Mouse (Mus musculus): ENCODE data around the gene Krt13.

Gene Krt13

DNA sequence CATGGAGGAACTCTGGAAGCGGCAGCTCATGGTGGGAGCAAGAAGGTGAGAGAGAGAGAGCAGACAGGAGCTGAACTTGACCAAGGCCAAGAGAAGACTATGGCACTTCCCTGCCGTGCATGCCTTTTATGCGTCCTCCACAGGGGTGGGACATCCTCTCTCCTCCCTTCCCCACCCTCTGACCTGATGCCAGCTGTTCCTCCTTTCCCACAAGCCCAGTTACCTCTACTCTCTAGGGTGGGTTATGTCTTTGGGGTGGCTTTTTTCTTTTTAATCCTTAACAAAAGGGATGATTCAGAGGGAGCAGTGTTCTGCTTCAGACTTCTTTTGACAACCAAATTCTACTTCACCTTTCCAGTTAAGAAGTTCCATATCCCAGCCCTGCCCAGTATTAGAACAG is at the start of gene Krt13:
Krt13 (minus strand) TSS at position 101 of the 400 bp plus-strand sequence.
- no peak for DNase-seq (ENCODE audit: low spot score)

DNA sequence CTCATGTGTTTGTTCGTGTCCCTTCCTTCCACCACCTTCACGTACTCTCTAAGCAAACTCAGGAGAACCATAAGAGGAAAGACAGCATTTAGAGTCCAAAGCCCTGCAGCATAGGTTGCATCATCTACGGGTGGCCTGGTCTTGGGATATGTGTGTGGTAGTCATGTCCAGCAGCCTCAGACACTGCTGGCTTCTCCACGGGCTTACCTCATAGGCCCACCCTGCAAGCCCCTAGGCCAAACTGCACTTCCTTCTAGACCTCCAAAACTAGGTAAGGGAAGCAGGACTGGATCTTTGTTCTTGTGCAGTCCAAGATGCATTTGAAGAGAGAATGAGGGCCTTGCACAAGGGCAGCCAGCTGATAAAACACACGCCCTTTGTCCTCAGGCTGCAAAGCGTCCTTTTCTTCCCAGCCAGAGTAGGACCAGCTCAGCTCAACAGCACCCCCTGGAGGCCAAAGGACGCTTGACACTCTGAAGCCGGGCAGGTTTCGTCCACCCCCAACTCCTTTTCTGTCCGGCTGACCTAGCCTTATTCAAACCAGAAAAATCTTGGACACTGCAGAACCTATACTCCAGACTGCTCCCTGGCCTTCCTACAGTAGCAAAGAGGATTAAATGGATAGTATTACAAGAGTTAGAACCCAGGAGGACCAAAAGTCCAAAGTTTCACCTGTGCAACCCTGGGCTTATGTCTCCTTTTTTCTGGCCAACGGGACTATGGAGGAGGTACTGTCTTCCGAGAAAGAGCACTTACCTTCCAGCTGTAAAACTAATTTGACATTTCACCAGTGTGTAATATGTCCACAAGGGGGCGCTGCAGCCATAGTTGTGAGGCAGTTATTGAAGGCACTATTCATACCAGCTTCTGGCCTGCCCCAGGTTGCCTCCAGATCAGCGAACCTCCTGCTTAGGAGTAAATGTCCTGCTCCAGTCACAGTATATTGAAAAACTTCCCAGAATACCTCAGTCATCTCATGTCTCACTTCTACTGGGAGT is 47.7 kb upstream of the Krt13 start:
- peak; percentile 76 for DNase-seq (ENCODE audit: low spot score)

DNA sequence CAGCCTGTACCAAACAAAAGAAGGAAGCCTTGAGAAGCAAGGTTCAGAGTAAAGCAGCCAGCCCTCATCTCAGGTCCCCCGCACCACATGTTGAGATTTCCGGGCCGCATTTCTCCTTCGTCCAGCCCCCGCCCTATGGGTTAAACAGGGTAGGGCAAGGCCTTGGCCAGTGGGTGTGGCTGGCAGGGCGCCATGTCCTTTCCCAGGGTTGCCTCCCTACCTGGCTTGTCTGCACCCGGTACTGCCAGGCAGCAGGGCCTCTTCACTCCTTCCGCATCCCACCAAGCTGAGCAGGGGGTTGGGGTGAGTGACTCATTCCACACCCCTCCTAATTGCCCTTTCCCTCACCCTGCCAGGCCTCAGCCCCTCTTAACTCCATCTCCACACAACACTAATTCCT is 46.7 kb upstream of the Krt13 start:
- DNase-seq (ENCODE audit: low spot score) = peak; percentile 77

DNA sequence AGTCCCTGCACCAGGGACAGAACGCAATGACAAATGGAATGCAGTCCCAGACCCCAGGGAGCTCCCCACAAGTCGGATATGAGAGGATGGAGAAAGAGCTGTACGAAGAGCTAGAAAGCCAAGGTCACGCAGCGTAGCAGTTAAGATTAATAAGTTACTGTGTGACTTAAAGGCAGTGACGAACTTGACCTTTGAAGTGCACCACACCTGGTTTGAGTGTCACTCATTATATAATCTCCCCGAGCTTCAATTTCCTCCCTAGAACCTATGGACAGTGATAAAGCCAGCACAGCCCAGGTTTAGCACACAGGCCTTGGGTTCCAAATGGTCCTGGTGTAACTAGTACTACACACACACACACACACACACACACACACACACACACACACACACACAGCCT is 43.0 kb upstream of the Krt13 start:
- DNase-seq (ENCODE audit: low spot score) = no peak

DNA sequence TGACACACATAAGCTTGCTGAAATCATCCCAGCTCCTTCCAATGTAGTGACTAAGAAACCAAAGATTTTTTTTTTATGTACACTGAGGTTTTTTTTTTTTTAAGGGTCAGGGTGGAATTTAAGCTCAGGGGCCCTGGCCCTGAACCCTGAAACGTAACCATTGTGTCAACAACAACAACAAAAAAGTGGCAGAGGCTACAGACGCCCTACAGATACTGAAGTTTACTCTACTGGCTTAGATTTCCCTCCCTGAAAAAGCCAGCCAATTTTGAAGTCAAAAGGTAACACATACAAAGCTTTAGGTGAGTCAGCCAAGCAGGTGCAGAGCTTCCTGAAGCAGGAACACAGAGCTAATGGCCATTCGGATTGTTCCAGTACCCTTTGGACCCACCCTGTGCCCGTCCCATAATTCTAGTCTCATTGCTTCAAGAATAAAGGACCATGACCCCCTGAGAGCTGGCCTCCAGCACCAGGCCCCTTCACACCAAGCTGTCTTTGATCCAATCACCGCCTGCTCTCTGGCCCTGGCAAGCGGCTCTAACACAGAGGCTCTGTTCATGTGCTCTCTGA is 36.6 kb upstream of the Krt13 start:
- DNase-seq (ENCODE audit: low spot score) = no peak

DNA sequence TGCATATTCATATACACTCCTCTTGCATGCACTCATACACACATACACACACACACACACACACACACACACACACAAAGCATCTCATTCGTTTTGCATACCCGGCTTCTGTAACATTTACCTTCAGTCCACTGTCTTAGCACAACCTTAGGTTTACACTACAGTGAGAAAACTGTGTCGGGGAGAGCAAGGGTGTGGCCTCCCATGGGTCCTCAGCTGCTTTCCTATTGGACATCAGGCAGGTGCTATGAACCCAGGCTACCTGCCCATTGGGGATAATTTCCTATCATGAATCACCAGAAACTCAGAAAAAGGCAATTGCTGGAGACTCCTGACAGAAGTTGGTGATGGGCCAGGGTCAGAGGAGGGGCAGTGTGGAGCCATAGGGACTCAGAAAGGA is 36.0 kb upstream of the Krt13 start:
- DNase-seq (ENCODE audit: low spot score) = no peak

DNA sequence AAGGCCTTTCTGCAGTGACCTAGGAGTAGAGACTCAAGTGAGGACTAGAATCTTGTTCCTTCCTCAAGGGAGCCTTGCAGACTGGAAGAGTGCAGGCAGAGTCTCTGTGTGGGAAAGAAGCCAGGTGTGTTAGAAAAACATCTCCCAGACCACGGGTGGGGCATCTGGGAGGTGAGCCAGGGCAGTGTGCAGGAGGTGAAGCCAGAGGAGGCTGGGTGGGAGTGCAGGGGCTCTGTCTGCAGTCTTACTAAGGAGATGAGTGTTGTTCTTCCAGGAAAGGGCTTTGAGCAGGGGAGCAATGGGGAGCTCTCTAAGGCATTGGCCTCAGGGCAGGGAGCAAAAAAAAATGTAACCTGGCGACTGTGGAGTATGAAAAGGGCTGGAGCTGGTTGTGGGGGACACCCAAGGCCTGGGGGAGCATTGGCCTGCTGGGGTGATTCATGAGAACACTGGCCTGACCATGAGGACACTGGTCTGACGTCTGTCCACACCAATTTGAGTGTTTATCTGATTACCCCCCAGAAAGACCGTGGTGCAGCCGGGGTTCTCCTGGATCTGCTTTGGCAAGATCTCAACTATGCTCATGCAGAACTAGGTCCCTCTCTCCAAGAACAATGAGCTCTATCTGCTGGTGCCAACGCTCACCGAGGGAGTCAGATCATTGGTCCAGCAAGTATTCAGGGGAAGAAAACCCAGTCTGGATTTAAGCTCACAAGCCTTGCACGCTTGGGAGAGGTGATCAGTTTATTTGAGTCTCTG is 34.3 kb upstream of the Krt13 start:
- DNase-seq (ENCODE audit: low spot score) = no peak

DNA sequence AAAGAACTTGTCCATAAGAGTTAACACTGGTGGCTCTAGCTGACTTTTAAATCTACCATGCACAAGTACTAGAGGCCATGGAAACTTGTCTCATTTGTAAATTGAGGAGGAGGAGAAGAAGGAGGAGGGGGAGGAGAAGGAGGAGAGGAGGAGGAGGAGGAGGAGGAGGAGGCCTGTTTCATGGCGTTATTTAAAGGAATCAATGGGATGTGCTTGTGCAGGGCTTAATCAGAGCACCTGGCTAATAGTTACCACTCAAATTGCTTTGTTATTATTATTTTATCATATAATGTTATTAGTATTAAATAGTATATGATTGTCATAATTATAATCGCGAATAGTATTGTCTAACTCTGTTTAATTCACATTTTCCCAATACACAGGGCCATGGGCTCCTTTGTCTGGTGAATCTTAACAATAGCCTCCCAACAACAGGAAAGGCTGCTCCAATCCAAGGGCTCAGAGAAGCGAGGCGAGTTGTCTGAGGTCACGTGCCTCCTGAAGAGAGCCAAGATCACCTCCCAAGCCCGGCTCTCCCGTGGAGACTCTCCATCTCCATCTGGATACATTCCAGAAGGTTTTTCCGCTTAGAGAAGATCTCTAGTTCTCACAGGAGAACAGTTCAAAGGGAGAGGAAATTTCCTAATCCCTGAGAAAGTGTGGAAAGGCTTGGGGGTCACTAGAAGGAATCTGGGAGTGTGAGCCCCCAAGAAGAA is 27.4 kb upstream of the Krt13 start, which contains the start of gene Krt19:
Krt19 (minus strand) TSS at position 51 of the 716 bp plus-strand sequence.
- DNase-seq (ENCODE audit: low spot score) = no peak

DNA sequence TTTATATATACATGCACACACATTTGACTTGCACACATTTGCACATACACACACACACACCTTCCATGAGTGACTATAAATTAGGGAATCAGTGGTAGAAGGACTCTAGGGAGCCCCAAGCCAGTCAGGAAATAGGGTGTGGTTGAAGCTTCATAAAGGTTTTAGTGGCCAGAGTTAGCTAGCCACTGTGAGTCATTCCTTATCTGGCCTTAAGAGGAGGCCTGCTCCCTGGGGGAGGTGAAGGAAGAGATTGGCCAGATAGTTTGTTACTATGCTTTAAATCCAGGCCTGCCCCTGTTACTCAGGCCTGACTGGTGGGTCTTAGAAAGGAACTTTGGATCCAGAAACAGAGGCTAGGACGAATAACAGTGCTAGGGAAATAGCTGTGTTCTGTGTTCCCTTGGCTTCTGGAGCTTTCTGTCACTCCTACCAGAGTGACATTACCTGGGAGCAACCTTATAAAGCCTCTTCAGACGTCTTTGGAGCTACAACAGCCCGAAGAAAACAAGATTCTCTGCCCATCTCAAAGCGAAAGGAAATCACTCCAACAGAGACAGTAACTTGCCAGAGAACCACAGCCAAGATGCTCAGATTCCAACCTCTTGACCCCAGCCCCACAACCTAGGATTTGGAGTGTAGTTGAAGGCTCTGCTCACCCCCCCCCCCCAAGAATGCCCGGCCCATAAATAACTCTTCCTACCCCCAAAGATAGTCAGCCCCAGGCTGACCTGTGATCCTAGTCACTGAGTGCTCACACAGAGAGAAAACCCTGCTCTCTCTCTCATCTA is 26.4 kb upstream of the Krt13 start:
- no peak for DNase-seq (ENCODE audit: low spot score)

DNA sequence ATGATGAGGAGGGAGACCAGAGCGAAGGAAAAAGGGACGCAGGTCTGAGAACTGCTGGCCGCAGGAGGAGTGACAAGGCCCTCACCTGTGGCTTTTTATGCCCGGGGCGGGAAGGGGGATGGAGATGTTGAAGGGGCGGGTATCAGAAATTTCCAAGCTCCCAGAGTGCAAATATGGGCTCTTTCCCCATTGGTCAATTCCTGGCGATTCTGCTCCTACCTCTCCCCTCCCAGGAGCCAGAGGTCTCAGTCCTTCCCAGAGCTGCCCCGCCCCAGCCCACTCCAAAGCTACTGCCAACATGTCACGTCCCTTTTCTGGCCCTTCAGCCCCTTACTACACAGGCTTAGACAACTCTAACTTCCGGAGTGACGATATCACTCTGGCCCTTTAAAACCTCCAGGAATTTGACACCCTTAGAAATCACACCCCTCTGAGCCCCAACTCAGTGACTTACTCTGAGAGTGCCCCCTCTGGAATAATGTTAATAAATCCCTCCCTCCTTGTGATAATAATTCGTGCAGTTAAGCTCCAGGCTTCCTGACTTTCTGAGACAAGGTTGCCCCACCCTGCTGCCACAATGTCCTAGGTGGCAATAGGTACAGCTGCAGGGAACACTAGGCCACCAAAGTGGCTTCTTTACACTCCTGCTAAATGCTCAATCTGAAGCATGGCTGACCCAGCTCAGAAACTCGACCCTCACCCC is 24.6 kb upstream of the Krt13 start:
- DNase-seq (ENCODE audit: low spot score) = peak; percentile 91

DNA sequence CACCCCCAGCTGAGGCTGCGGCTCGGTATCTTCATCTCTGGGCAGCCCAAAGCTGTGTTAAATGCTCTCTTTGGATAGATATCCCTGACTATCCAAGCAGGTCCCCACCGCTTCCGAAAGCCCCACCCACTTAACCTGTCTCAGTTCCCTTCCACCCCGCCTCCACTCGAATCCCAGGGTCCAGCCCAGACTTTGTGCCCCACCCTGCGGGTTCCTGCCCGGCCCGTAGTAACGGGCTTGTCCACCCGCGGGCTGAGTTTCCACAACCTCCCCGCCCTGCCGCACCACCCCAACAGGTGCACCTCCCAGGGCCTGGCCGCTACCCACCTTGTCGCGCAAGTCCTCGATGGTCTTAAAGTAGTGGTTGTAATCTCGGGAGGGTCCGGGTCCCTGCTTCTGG is 23.7 kb upstream of the Krt13 start:
- peak; percentile 69 for DNase-seq (ENCODE audit: low spot score)

DNA sequence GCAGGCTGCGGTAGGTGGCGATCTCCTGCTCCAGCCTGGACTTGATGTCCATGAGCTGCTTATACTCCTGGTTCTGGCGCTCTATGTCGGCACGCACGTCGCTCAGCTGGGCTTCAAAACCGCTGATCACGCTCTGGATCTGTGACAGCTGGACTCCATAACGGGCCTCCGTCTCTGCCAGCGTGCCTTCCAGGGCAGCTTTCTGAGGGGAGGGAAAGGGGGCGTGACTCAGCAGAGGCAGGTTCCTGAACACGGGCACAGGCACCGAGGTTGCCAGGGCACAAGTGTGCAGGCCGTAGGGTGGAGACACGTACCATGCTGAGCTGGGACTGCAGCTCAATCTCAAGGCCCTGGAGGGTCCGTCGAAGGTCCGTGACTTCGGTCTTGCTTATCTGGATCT is 19.6 kb upstream of the Krt13 start:
- no peak for DNase-seq (ENCODE audit: low spot score)

DNA sequence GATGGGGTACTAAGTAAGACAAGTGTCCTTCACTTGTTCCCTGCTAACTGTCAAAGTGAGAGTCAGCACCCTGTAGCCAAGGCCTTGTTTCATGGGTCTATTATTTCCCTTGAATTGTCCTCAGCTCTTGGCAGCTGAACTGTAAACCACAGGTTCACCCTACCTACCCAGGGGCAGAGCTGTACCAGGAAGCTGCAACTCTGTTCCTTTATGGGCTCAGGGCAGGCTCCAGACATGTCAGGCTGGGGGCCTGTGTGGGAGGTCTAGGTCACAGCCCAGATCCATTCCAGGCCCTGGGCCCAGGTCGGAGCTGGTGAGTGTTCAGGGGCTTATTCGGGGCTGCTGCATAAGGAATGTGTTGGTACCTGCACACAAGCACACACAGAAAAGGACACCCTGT is 18.0 kb upstream of the Krt13 start:
- DNase-seq (ENCODE audit: low spot score) = no peak

DNA sequence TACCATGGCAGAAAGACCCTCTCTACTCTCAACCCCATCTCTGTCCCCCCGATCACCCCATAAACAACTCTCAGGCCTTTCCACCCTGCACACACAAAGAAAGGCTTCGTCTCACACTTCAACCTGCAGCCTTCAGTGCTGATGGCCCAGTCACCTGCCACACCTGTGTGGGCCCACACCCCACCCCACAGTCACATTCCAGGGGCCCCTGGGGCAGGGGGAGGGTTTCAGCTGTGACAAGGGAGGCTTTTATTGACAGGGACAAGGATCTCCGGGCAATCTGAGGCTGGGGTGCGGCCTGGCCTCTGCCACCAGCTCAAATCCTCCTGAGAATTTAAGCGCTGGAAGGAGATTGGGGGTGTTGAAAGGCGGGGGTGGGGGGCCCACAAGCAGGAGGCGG is 17.4 kb upstream of the Krt13 start:
- DNase-seq (ENCODE audit: low spot score) = no peak

DNA sequence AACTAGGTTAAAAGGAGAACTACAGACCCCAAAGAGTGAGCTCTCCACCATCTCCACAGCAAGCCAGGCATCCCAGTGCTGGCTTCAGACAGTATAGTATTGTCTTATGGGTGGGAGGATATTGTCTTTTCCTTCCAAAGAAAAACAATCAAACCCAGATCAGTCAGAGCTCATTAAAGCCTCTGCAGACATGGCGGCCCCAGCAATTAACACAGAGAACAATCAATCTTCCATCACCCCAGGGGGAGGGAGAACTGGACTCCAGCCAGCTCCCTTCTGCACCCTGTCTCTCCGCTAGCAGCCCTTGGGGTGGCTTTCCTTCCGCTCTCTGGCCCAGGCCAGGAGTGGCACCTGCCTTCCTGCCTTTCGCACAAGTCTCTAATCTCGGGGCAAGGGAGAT is 16.3 kb upstream of the Krt13 start:
- DNase-seq (ENCODE audit: low spot score) = no peak

DNA sequence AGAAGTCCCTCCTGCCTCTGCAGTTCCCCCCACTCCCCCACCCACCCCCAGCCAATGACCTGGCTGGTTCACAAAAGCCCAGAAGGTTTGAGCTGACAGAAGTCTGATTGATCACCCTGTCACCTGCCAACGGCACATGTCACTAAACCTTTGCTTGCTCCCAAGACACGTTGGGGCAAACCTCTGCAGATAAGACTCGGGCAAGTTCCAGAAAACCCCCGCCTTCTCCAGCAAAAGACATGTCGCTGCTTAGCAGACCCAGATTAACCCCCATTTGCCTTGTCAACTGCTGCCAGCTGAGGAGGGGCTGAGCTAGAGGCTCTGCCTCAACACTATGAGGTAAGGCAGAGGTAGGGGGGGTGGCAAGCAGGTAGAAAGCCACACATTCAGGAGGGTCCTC is 15.2 kb upstream of the Krt13 start:
- no peak for DNase-seq (ENCODE audit: low spot score)

DNA sequence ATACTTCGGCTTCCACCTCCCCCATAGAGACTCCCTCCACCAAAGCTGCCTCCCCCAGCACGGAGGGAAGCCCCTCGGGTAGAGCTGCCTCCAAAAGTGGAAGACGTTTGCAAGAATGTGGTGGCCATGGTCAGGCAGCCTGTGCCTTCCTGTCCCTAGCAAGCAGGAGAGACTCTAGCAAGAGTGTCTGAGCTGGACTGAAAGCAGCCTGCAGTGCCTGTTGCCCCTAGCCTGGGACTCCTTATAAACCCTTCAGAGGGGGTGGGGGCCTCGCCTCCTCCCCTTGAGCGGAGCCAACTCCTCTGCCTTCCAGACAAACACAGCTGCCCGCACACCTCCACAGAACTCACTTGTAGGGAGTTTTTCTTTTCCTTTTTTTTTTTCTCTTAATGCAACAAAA is 14.4 kb upstream of the Krt13 start, which contains the start of gene Krt15:
Krt15 (minus strand) TSS at position 198 of the 400 bp plus-strand sequence.
- DNase-seq (ENCODE audit: low spot score) = no peak

DNA sequence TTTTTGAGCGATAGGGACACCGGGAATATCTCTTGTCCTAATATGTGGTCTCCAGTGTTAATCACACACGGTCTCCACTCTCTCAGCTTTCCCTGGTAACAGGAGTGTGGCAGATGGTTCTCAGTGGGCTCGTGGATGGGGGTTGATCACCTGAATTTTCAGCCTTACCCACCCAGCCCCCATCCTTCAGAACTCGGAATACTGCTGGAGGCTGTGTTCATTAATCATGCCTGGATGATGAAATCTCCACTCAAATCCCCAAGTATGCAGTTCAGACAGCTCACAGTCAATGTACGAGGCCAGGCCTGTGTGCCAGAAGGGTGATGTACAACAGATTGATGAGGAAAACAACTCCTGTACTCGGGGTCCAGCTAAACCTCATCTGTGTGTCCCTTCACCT is 3.5 kb upstream of the Krt13 start:
- DNase-seq (ENCODE audit: low spot score) = no peak

DNA sequence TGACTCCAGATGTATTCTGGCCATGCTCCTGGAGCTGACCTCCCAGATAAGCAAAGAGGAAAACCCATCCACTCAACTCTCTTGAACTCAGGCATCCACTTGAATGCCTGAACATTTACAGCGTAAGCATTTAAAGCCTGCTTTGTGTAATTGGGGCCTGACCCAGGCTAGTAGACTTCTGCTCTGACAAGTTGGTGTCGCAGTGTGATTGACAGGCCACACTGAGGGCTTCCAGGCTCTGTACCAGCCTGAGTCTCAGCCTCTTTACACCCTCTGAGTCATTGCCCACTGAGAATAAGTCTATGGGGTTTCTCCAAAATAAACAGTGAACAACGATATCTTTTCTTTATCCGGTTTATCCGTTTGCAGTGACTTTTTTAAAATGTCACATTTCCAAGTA is 1.0 kb downstream of the Krt13 start:
- DNase-seq (ENCODE audit: low spot score) = peak; percentile 23

DNA sequence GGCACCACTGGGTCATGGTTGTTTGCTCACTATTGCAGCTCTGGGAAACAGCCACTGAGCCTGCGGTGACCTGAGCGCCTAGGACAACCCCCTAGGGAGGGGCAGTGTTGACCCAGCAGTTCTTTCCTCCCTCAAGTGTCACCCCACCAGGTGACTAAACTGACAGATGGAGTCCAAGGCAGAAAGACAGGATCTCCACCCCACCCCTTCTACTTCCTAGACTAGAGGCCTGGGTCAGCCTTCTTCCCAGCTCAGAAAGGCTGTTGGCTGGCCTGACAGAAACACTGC is 7.7 kb downstream of the Krt13 start:
- DNase-seq (ENCODE audit: low spot score) = peak; percentile 52

Data from lung, postnatal 25 days (tissue).